Mouse (Mus musculus): ENCODE measurements around the gene Khdc1c.
"Not testable (repeated sequence)": the region's sequence is repeated elsewhere in the genome, so short reads cannot be mapped to it uniquely, and the experiment has no call there.

Khdc1c gene

DNA sequence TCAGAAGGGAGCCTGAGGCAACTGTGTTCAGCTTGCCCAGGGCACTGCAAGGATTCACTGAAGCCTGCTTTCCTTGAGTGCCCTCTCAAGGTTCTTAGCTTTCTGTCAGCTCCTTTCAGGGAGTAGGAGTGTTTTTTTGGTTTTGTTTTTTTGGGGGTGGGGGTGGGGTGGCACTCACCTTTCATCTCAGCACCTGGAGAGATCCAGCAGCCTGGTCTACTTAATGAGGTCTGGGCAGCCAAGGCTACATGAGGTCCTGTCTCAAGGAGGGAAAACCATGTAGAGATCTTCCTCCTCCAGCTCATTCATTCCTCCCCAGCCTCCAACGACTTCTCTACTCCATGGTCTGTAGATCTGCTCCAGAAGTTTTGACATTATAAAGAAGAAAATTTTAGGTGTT lies at the start of gene Khdc1c:
Gene Khdc1c (plus strand): TSS at position 301 of the 400 bp plus-strand sequence.
- in situ Hi-C loops (cut with MseI, MboI): not testable (repeated sequence)

- in situ Hi-C loops (cut with MseI, MboI): not testable (repeated sequence)
These were observed 47.9 kb upstream of the Khdc1c start for GRCm38 (mm10) chr1:21320271-21320670.

DNA sequence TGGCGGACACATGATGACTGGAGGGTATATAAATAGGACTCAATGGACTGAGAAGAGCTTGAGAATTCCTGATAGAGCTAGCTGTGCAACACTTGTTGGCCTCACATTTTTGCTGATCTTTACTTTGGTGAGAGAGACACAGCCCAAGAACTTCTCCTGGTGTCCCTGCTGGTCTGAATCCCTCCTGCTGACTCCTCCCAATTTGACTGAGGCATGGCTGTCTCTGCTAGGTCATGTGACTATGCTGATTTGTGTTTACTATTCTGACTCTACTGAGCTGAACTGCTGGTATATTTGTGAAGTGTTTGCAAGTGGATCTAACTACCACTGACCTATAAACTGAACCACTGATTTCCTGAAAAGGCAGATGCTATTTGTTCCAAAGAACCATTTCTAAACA lies 46.5 kb upstream of the Khdc1c start:
- in situ Hi-C loops (cut with MseI, MboI): no loop called here

DNA sequence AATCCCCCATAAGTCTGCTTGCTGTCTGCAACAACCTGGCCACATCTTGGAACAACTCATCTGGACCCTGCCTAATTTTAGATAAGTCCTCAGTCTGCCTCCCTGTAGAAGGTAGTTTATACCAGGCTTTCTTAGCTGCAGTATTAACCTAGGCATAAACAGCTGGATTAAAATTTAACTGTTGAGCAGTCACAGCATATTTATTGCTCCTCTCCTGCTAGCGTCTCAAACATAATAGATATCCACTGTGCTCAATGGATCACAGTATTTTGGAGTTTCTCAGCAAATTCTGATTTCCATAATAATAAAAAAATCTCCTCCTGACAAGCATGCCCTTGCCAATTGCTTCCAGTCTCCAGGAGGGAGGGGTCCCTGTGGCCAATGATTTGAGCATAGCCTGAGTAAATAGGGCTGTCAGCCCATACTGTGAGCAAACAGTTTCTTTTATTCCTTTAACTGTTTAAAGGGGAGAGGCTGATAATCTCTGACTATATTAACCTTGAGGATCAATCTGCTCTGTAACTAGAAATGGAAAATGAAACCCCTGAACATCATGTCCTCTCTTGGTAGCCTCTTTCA lies 44.0 kb upstream of the Khdc1c start:
- in situ Hi-C loops (cut with MseI, MboI): no loop called here

GRCm38 (mm10) chr1:21324633-21325032 lies 43.5 kb upstream of the Khdc1c start:
- in situ Hi-C loops (cut with MseI, MboI): no loop called here

GRCm38 (mm10) chr1:21326733-21327132 lies 41.4 kb upstream of the Khdc1c start:
- in situ Hi-C loops (cut with MseI, MboI): no loop called here

GRCm38 (mm10) chr1:21331161-21331560 lies 37.0 kb upstream of the Khdc1c start:
- in situ Hi-C loops (cut with MseI, MboI): not testable (repeated sequence)

GRCm38 (mm10) chr1:21333222-21333973 lies 34.7 kb upstream of the Khdc1c start:
- in situ Hi-C loops (cut with MseI, MboI): no loop called here

- in situ Hi-C loops (cut with MseI, MboI): no loop called here
These were observed 32.3 kb upstream of the Khdc1c start for GRCm38 (mm10) chr1:21335836-21336235.

GRCm38 (mm10) chr1:21340745-21341144 lies 27.4 kb upstream of the Khdc1c start:
- in situ Hi-C loops (cut with MseI, MboI): no loop called here

DNA sequence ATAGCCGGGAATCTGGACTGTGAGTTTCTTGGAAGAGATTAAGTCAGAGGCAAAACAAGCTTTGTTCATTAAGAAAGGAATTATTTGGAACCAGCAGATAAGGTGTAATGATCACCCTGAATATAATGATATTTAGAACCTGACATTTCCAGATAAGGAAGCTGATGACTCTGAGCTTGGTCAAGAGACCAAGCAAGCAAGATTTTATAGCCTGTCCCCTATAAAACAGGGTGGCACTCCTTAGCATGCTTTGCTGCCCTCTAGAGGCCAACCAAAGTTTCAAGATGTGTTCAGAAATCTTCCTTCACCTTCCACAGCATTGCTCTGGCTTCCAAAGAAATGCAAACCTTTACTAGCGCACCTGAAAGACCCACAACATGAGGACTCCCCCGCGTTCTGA lies 23.9 kb upstream of the Khdc1c start:
- in situ Hi-C loops (cut with MseI, MboI): no loop called here

DNA sequence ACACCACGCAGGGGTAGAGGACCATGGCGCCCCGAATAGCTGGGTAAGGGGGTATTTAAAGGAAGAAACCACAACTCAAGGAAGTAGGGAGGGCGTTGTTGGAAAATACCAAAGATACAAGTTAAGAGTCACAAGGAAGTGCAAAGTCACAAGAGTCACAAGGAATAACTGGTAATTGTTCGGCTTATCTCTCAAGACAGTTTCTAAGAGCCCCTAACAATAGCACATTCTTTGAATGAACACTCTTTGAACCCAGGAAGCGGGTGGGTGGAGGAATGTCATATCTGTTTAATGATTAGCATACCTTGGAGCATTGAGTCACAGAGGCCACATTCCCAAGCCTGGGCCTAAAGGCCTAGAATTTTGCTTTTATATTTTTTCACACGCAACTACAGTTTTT lies 23.4 kb upstream of the Khdc1c start:
- in situ Hi-C loops (cut with MseI, MboI): not testable (repeated sequence)

DNA sequence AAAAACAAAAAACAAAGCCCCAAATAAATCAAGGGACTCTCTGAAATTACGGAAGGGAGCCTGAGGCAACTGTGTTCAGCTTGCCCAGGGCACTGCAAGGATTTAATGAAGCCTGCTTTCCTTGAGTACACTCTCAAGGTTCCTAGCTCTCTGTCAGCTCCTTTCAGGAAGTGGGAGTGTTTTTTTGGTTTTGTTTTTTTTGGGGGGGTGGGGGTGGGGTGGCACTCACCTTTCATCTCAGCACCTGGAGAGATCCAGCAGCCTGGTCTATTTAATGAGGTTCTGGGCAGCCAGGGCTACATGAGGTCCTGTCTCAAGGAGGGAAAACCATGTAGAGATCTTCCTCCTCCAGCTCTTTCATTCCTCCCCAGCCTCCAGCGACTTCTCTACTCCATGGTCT lies 18.8 kb upstream of the Khdc1c start, which contains the start of gene Khdc1a:
Gene Khdc1a (plus strand): TSS at position 301 of the 400 bp plus-strand sequence.
- in situ Hi-C loops (cut with MseI, MboI): no loop called here

GRCm38 (mm10) chr1:21383256-21383655 lies 15.1 kb downstream of the Khdc1c start, which contains the start of gene Khdc1b:
Khdc1b (plus strand) TSS chr1:21383556.
- in situ Hi-C loops (cut with MseI, MboI): no loop called here

GRCm38 (mm10) chr1:21391138-21391671 lies 23.1 kb downstream of the Khdc1c start:
- in situ Hi-C loops (cut with MseI, MboI): no loop called here

GRCm38 (mm10) chr1:21402804-21403203 lies 34.7 kb downstream of the Khdc1c start:
- in situ Hi-C loops (cut with MseI, MboI): no loop called here

GRCm38 (mm10) chr1:21407266-21407665 lies 39.1 kb downstream of the Khdc1c start:
- in situ Hi-C loops (cut with MseI, MboI): no loop called here

- in situ Hi-C loops (cut with MseI, MboI): loop anchor here (10.0 kb wide), 1 partner anchor 853 kb away; no protein-coding TSS in a partner anchor
These were observed 43.4 kb downstream of the Khdc1c start for GRCm38 (mm10) chr1:21411331-21412196.

DNA sequence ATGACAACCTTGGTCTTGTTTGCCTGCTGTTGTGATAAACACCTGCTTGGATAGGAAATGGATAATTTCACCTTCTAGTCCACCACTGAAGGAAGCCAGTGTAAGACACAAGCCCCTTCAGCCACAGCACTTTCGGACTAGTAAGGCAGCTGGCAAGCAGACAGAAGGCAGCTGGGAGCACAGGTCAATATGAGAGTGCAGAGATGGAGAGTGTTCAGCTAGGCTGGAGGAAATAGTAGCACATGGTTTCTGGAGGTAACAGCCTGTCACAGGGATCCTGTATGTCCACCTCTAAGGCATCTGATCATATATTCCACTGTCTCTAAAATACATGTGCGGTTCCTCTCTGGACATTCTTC lies 44.0 kb downstream of the Khdc1c start:
- in situ Hi-C loops (cut with MseI, MboI): loop anchor here (10.0 kb wide), 1 partner anchor 853 kb away; no protein-coding TSS in a partner anchor

GRCm38 (mm10) chr1:21419370-21419769 lies 51.2 kb downstream of the Khdc1c start:
- in situ Hi-C loops (cut with MseI, MboI): loop anchor here (10.0 kb wide), 1 partner anchor 845 kb away; no protein-coding TSS in a partner anchor

All from mouse trophoblast stem cell (cell line).